Mouse (Mus musculus) hematopoietic stem cell, adult 5-6 weeks (primary cell): Measurements from ENCODE around the gene Ltbp1. TPM values are rescaled to one million over a fixed set of nuclear protein-coding genes. Genes with fewer than 3 reads are reported as not detected.
A peak's percentile ranks its signal among the peaks of the same experiment; 100 is the strongest.

Source experiments
- ATAC-seq, 2 experiments: fragments of 125-278 bp in 1 of 2; replicated peaks in 1 of 2; 2 replicates each; pipeline ENCODE4 v1.8.0; 2016 to 2017; ENCODE audit warnings: inconsistent platforms in 2 of 2, mild to moderate bottlenecking in 2 of 2, moderate number of reproducible peaks in 2 of 2, low read depth in 1 of 2, moderate TSS enrichment in 1 of 2; ENCODE audit not compliant: low FRiP score in 2 of 2, poor library complexity in 2 of 2, severe bottlenecking in 2 of 2, insufficient read depth in 1 of 2, low TSS enrichment in 1 of 2
- total RNA-seq: library from RNA; stranded (forward); fragments of 172-1452, 232-1000 nt; gene quantifications from 2 replicates; pipeline ENCODE4 v1.2.3, GENCODE M21; 2017

Ltbp1 gene
- total RNA-seq, 1 experiment from 2014 or later, result 1.0 TPM

DNA sequence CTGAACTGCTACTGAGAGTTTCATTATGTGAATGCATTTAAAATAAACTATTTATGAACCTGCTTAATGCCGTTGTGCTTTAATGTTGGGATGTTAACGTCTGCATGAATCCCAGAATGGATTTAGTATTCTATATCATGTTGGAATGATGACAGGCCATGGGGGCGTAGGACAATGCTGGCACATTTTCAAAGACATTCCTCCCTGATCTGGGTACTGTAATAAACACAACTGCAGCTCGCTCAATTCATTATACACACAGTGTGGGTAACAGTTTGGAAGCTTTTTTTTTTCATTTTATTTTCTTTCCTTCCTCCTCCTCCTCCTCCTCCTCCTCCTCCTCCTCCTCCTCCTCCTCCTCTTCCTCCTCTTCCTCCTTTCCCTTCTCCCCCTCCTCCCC lies 82.9 kb downstream of the Ltbp1 start:
- no peak for ATAC-seq

DNA sequence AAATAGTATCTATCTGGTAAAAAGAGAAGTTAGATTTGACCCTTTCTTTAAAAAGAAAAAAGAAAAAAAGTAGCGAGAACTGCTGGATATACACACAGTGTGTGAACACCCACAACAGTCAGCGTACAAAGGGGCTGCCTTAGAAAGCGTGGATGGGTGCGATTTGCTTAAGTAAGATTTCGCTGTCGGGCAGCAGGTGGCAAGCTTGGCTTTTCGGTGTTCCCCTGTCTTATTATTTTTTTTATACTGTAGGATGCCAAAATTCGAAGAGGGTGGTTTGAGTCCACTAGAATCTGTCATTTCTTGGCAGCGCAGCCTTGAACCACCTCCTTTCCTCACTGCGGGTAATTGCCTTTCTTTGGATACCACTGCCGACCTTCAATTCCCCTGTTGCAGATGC lies 83.4 kb downstream of the Ltbp1 start:
- no peak for ATAC-seq

DNA sequence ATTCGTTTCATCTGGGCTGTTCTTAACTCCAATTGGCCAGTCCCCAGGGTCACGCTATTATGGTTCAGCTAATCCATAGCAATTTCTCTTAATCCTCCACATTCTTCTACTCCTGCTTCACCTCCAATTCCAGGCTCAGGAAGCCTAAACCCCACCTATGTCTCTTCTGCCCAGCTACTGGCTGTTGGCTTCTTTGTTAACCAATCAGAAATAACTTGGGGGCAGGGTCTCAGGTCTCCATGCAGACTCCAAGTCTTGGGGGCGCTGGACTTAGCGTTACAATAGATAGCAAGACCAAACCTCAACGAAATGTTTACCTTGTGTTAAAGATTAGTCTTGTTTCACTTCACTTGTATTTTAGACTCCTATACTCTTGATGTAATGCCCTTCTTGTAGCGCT lies 85.2 kb downstream of the Ltbp1 start:
- ATAC-seq, result no peak

DNA sequence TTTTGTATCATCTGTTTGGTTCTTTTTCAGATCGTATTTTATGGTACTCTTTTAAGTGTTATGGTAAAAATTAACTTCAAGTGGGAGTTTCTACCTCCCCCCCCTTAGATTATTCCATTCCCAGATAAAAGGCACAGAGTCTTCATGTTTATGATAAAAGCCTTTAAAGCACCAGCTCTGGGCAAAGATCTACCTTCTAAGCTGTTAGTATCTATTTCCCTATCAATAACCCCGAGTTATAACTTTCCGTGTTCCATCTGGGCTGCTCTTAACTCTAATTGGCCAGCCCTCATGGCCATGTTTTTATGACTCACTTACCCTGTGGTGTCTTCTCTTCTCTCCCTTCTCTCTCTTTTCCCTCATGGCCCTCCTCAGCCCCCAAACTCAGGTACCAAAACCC lies 88.2 kb downstream of the Ltbp1 start:
- ATAC-seq, result no peak

DNA sequence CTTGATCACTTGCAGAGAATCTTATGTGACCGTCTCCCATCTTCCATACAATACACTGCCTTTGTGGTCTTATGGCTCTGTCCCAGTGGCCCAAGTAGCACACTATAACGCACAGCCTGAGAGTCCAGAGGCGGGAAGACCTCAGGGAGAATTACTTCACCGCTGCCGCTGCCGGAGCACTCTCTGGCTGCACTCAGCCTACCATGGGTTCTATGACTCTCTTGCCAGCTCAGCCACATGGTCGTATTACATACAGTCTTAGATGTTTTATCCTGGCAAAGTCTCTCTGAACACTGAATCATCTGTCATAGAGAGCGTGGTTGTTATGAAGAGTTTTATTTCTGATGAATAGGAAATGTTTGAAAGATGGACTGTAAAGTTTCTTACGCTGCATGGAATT lies 89.2 kb downstream of the Ltbp1 start:
- ATAC-seq, result no peak

DNA sequence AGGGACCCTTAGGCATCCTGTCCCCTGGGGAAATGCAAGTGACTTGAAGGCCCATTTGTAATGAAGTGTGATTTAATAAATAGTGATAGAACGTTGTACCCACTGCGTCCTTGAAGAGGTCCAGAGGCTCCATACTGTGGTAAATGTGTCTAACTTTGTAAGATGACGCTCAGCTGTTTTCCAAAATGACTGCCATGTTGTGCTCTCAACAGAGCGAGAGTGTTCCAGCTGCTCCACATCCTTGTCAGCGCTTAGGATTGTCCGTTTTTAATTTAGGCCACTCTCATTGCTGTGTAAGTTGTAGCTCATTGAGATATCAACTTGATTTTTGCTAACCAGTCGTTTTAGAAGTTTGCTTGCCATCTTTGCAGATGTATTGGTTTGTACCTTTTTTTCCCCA lies 91.4 kb downstream of the Ltbp1 start:
- no peak for ATAC-seq

DNA sequence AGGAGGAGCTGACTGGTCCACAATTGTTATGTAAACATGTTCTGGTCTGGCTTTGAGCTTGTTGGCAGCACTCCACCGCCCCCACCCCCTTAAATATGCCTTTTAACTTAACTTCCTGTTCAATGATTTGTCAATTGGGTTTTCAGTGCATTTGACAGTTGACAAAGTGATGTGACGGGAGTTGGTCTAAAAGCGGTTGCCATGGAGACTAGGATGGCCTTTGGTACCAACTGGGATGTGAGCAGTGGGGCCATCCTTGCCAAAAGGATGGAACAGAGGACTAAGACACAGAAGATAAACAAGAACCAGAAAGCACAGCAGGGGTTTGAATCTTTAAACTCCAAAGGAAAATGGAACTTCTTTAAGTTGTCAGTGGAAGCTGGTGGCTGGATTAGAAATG lies 92.0 kb downstream of the Ltbp1 start:
- no peak for ATAC-seq

DNA sequence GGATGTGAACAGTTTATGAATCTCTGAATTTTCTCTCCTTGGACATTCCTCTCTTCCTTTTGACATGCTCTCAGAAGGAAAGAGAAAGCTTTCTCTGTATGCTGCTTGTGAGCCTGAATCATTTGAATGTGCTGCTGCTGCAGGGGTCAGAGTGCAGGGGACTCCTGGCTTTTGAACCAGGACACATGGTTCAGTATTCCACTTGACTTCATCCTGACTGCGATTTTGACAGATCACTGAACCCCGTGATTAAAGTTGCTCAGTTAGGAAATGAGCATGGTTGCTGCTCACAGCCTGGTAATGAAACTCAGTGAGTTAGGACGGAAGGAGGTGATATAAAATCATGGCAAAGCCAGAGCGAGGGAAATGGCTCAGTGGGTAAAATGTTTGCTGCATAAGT lies 95.8 kb downstream of the Ltbp1 start:
- ATAC-seq, result no peak

DNA sequence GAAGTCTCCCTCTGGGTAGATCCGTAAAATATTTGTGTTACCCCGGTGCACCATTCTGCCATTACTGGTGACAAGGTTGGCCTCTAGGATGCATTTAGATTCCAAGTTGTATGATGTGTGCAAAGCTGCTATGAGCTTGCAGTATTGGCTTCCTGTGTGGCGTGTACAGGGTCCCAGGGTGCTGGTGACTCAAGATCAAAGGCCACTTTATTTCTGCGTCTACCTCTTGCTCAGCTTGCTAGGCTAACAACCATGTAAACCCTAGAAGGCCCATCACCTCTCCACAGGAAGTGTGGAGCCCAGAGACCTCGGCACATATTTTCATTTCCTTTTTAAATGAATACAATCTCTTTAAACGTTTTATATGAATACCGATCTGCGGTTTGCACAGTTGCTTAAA lies 96.6 kb downstream of the Ltbp1 start:
- no peak for ATAC-seq

DNA sequence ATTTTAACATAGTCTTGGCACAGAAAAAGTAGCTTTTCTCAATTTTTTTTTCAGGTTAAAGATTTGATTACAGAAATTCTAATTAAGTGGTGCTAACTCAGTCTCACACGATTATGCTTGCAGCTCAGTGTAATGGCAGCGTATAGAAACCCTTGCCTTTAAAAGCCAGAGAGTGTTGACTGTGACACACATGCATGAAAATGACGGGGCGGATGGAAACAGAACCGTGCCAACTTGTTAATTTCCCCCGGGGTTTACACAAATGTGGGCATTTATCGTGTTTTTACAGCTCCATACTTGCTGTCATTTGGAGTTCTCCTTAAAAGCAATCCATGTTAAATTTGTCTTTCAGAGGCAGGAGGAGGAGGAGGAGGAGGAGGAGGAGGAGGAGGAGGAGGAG lies 102.0 kb downstream of the Ltbp1 start:
- no peak for ATAC-seq

DNA sequence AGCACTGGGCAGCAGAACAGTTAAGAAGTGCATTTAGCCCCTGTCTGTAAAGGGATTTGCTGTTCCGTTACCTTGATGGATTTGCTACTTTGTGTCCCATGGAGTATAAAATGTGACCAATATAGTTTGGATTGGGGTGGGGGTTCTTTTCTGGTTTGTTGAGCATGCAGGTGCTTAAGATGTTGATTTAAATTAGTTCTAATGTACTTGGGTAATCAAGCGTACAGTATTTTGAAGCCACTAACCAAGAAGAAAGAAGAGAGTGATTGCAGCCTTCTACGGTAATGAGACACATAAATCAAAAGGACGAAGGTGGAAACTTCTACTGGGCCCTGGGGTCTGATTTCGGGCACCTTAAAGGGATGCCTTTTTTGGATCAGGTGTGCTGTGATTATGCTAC lies 102.5 kb downstream of the Ltbp1 start:
- no peak for ATAC-seq

DNA sequence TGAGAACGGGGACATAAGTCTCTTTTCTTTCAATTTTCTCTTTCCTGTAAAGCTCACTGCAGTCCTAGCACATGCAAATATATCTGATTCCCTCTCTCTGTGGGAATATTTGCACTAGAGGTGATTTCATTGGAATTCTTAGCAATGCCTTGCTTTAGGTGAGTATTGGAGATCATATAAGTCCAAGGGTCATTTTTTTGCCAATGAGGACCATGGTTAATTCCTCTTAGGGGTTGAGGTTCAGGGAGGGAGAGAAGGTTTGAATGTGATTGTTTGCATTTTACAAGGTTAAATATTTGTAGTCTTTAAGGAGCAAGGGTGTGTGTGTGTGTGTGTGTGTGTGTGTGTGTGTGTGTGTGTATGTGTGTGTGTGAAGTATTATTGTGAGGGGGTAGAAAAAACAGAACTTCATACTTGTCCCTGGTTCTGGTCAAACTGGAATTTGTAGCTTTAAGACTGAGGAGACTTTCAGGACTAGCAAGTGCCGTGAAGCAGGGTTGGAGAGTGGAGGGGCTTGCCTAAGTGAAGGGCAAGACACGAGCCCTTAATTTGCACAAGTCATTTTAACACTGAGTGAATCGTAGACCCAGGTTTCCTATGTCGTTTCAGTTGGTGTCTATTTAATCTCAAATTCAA lies 103.8 kb downstream of the Ltbp1 start:
- no peak for ATAC-seq

DNA sequence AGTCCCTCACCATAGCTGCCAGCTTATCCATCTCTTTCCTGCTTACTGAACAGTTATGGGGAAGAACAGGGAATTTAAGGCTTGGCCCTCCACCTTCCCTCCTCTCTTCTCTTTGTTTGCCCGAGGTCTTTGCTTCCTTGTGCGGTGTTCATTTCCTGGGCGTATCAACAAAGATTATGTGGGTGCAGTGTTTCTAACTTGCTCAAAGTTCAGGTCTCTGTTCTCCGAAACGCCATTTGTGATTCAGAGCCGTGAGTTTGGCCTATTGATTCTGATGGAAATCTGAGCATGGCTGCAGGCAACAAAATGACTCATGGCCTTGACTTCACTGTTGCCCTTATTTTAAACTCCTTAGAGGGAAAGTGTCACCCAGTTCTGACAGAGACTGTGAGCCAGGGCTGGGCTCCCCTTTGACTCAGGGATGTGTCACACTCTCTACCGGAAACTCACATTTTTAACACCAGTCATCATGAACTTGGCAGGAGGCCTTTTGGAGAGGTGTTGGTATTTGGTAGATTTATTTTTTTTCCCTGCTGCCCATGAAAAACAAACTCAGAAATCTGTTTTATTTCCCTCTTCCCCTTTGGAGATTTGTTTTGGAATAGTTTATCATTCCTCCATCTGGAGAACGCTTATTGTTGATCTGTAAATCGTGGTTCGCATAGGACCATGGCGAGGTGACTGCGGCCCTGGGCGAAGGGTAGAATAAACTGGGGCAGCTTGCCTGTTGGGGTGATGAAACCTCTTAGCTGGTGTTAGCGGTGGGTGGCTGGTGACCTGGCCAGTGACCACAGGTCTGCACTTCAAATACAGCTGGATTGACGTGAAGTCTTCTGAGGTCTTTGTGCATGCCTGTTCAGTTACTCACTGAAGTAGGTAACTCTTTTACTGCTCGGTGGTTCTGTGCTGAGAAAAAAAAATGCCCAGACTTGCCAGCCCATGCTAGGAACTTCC lies 105.2 kb downstream of the Ltbp1 start:
- no peak for ATAC-seq

DNA sequence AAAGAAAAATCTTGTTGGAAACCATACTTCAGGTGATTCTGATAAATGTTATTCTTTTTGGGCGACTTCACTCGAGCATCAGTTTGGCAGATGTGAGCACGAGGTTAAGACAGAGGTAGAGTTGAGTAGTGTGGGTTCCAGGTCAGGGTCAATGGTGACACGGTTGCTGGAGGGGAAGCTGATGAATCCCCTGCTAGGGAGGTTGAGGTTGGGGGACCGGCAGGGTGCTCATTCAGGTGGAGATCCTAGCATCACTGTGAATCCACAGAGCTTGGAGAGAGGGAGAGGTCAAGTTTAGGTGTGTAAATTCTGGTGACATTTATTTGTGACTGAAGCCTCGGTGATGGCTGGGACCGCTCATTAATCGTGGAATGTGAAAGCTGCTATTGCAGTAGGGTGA lies 110.2 kb downstream of the Ltbp1 start:
- ATAC-seq, result no peak

DNA sequence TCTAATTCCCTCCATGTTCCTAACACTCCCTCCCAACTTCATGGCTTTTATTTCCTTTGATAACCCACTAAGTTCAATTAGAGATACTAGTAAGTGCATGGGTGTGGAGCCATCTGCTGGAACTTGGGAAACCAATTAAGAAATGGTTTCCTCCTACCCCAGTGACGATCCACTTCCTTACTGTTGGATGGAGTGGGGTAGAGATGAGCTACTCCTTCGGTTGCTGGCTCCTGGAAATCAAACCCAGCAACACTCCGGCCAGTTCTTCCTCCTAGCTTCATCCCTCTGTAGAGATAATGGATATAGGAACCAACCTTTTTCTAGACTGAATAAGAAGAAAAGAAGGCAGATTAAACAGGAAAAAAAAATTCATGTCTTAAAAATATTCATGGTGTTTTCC lies 113.5 kb downstream of the Ltbp1 start:
- no peak for ATAC-seq

DNA sequence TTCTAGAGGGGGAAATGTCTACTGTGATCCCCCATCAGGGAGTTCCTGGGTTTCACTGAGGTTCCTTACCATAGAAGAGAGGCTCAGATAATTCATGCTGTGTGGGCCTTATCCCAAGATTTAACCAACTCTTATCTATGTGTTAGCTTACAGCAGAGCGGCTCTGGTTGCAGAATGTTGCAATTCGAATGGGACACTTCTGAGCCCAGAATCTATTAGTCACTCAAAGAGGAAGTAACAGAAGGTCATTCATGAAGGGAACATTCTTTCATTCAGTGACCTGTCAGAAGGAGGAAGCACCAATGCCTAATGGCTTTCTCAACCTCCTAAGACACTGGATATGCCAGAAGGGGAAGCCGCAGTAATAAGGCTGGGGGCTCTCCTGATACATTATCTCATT lies 114.1 kb downstream of the Ltbp1 start:
- ATAC-seq, result peak; percentile 83 to 90

DNA sequence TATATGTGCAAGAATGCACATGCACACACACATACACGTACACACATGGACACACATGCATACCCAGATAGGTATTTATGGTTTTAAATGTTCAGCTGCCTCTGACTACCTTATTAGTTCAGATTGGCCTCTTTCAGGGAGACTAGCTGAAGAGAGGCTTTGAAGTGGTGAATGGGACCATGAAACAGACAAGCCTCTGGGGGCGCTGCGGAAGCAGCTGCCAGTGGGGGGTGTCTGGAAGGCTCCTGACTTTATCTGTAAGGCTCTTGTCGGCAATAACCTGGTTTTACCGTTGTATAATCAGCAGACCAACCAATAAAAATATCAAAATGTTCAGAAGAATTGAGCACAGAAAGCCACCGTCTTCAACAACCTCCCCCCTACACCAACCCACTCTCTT lies 114.7 kb downstream of the Ltbp1 start:
- ATAC-seq, result no peak

DNA sequence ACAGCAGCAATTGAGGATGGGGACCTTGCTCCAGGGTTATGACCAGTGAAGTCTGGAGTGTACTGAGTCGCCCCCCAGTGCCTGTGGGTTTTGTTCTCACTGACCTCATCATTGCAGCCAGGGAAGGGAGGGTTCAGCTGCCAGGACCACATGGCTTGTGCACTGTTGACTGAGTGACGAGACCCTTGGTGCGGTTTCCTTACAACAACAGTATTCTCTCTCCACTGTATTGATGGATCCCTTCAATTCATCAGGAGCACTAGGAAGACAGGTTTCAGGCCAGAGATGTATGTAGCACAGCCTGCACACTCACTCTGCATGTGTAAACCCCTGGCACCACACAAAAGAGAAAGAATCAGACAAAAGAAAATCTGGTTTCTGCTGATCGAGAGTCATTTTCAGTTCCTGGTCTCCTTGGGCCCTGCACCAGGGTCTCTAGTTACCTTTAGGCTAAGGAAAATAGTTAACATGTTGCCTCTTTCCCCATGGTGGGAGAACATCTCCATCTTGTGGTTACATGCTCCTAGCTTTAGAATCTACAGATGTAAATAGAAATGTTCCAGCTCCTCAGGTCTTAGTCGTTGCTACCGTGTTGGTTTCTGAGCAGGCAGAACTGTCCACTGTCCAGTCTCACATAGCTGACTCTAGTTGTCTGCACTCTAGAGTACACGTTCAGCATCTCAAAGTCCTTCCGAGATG lies 117.4 kb downstream of the Ltbp1 start:
- no peak for ATAC-seq
